Mouse (Mus musculus): ENCODE data around the gene Snx10. TPM values are rescaled to one million over a fixed set of nuclear protein-coding genes. Genes with fewer than 3 reads are reported as not detected.

The Snx10 gene
- polyA plus RNA-seq, 1 experiment from 2014 or later = 15.8 TPM

DNA sequence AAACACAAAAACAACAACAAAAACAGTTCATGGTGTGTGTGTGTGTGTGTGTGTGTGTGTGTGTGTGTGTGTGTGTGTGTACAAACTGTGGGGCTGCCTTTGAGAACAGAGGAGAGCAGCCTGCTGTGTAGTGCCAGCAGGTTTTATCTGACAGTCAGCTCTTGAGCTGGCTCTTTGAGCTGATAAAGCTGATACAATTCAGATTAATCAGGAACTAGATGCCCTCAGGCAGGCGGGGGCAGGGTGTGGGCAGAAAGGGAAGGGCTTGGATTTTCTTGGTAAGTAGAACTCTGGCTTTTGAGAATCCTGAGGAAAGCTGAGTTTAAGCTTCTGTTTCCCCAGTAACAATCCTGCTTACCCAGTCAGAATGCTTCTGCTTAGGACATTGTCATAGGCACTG lies 18.0 kb upstream of the Snx10 start:
- ChIA-PET POLR2A (no interaction called here), CTCF (no interaction called here)
- TF ChIP-seq CTCF (IDR thresholded peaks at IDR 0.05) = no peak
- no peak for ATAC-seq
- DNase-seq (ENCODE audit: low read depth, low spot score) = no peak
- no peaks in the 10 kb centered on the region for H3K27me3 ChIP-seq
- in situ Hi-C loops (cut with MboI; ENCODE audit: low pct_unique_long_range_greater_than_20kb) = no loop called here

DNA sequence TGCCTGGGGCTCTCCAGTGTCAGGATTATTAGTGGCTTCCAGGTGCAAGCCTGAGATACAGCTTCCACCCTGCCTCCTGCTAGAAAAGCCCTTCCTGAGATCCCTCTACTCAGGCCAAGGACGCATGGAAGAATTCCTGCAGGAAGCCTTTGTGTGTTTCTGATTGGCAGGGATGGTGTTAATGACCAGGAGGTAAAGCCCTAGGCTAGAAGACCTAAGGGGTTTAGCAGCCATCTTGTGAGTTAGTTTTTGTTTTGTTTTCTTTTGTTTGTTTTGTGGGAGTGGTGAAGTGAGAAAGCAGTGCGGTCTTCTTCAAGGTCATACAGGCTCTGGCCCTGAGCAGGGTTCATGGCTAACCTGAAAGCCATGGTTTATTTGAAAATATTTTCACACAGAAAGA lies 16.1 kb upstream of the Snx10 start:
- TF ChIP-seq CTCF (IDR thresholded peaks at IDR 0.05) = no peak
- ChIA-PET POLR2A (no interaction called here), CTCF (no interaction called here)
- no peaks in the 10 kb centered on the region for H3K27me3 ChIP-seq
- in situ Hi-C loops (cut with MboI; ENCODE audit: low pct_unique_long_range_greater_than_20kb) = no loop called here
- no peak for DNase-seq (ENCODE audit: low read depth, low spot score)
- no peak for ATAC-seq

DNA sequence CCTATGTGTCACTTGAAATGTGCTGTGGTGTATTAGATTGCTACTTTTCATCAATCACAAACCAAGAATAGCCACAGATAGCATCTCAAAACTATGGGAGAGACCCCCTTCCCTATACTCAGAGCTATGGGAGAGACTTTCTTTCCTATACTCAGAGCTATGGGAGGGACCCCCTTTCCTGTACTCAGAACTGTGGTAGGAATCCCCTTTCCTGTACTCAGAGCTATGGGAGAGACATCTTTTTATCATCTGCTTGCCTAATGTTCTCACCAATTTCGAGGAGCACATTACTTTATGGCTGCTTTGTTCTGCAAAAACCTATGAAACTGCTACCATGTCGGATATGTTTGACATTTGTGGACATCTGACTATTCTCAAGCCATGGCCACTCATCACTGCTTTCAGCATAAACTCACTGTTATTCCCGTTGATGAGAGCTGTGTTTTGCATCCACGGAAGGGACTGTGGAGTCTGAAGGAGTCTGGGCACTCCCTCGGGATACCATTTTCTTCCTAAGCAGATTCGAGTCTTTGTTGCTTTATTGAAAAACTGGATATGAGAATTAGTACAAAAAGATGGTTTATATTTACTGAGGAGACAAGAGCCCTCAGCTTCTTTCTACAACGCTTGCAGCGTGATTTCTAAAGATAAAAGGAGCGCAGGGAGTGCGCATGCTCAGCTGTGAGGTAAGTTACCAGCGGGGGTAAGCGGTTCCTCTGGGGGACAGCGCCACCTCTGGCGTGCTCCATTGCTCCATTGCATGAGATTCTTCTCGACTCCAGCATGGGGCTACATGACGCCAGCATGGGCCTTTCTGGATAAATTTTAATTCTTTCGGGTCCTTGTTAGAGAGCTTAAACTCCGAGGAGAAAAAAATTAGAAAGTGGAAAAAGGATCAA lies 14.7 kb upstream of the Snx10 start:
- no peaks in the 10 kb centered on the region for H3K27me3 ChIP-seq
- ATAC-seq = no peak
- CTCF ChIA-PET = interaction anchor here (0.7 to 1.9 kb wide), 11 partner anchors 13 to 302 kb away, joined by 3 to 6 read pairs (median 3); partner anchors contain the start of genes Hnrnpa2b1 and Snx10
- POLR2A ChIA-PET = interaction anchor here (1.1 to 1.2 kb wide), 2 partner anchors 38 to 40 kb away, joined by 4 to 5 read pairs; partner anchors contain the start of gene Hnrnpa2b1
- TF ChIP-seq CTCF (IDR thresholded peaks at IDR 0.05) = no peak
- no peak for DNase-seq (ENCODE audit: low read depth, low spot score)
- in situ Hi-C loops (cut with MboI; ENCODE audit: low pct_unique_long_range_greater_than_20kb) = no loop called here

DNA sequence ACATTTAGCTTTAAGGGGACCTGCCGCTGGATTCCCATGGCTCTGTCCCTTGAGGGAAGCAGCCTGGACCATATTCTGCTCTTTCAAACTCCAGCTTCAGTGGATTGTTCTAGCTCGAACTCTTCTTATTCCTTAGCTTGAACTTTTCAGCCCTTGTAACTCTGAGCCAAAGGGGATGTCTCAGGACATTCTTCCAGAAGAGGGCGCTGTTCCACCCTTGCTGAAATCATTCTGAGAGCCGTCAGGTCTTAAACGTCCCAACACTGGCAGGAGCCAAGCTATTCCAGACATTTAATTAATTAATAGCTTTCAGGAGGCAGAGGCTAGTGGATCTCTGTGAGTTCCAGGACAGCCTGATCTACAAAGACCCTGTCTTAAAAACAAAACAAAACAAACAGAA lies 13.6 kb upstream of the Snx10 start:
- no peak for ATAC-seq
- POLR2A ChIA-PET = interaction anchor here (1.1 kb wide), 1 partner anchor 39 kb away, joined by 4 read pairs; no protein-coding TSS in a partner anchor

DNA sequence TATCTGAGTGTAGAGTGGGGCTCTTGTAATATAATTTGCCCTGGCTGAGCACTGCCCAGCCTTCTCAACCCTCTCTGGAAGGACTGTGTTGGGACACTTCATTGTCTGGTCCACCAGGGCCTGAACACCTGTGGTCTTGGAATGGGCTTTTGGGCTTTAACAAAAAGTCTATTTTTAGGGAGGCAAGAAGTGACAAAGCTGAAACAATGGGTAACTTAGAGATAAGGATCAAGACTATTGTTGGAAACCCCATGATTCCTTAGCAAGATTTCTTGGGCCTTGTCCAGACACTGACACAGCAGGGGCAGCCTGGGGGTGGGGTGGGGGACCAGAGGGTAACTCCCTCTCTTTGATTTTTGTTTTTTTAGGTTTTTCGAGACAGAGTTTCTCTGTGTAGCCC lies 12.8 kb upstream of the Snx10 start:
- DNase-seq (ENCODE audit: low read depth, low spot score) (no peak), ATAC-seq (no peak)
- POLR2A ChIA-PET = no interaction called here
- in situ Hi-C loops (cut with MboI; ENCODE audit: low pct_unique_long_range_greater_than_20kb) = no loop called here
- H3K27me3 ChIP-seq = no peaks in the 10 kb centered on the region
- CTCF ChIA-PET = no interaction called here
- no peak for TF ChIP-seq CTCF (IDR thresholded peaks at IDR 0.05)

More for the DNA sequence above, 13.6 kb upstream of the Snx10 start:
- no peak for DNase-seq (ENCODE audit: low read depth, low spot score)
- CTCF ChIA-PET = interaction anchor here (0.7 to 1.9 kb wide), 9 partner anchors 13 to 126 kb away, joined by 3 to 6 read pairs (median 3); partner anchors contain the start of genes Hnrnpa2b1 and Snx10
- in situ Hi-C loops (cut with MboI; ENCODE audit: low pct_unique_long_range_greater_than_20kb) = no loop called here
- peak; percentile 39 for TF ChIP-seq CTCF (IDR thresholded peaks at IDR 0.05)
- no peaks in the 10 kb centered on the region for H3K27me3 ChIP-seq

DNA sequence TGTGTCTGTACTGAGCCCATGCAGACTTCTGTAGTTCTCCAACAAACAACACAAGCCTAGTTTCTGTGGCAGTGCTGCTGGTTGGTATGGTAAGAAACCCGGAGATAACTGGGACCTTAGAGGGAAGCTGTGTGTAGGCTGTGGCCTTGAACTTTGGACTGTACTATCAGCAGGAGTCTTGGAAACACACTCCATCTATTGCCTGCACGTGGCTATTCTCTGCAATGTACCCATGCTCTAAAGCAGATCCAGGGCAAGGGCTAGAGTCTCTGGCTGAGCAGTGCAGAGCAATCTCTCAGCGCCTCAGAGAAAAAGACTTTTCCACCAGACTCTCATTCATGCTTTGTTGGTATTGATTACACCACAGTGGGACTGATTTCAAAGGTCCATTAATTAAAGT lies 10.0 kb upstream of the Snx10 start:
- POLR2A ChIA-PET = no interaction called here
- in situ Hi-C loops (cut with MboI; ENCODE audit: low pct_unique_long_range_greater_than_20kb) = no loop called here
- H3K27me3 ChIP-seq = no peaks in the 10 kb centered on the region
- no peak for DNase-seq (ENCODE audit: low read depth, low spot score)
- CTCF ChIA-PET = no interaction called here
- no peak for ATAC-seq
- TF ChIP-seq CTCF (IDR thresholded peaks at IDR 0.05) = no peak

DNA sequence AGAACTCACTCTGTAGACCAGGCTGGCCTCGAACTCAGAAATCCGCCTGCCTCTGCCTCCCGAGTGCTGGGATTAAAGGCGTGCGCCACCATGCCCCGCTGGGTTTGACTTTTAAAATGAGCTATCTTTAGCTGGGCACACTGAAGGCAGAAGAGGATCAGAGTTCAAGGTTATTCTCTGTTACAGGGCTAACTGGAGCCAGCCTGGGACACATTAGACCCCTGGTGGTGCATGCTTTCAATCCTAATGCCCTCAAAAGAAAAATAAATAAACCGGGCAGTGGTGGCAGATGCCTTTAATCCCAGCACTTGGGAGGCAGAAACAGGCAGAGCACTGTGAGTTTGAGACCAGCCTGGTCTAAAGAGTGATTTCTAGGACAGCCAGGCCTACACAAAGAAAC lies 8.8 kb upstream of the Snx10 start:
- ATAC-seq (no peak), DNase-seq (ENCODE audit: low read depth, low spot score) (no peak)
- ChIA-PET CTCF (no interaction called here), POLR2A (no interaction called here)
- no peak for TF ChIP-seq CTCF (IDR thresholded peaks at IDR 0.05)
- in situ Hi-C loops (cut with MboI; ENCODE audit: low pct_unique_long_range_greater_than_20kb) = no loop called here
- no peaks in the 10 kb centered on the region for H3K27me3 ChIP-seq

DNA sequence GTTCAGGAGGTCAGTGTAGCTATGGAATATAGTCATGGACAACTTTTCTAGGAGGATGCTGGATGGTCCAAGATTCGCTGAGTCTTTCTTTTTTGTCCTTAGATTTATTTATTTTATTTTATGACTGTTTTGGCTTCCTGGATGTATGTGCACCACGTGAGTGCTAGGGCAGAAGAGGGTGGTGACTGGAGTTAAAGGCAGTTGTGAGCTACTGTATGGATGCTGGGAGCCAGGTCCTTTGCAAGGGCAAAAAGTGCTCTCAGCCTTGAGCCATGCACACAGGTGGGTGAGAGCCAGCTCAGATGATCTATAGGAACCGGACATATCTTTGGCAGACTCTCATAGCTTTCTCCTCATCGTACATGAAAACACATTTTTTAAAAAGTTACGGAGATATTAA lies 391 bp upstream of the Snx10 start:
- ChIA-PET CTCF (interaction anchor here (1.2 kb wide), 1 partner anchor 14 kb away, joined by 3 read pairs; no protein-coding TSS in a partner anchor), POLR2A (interaction anchor here (0.6 to 0.7 kb wide), 4 partner anchors 21 to 98 kb away, joined by 3 to 6 read pairs (median 4); no protein-coding TSS in a partner anchor)
- ATAC-seq (no peak), DNase-seq (ENCODE audit: low read depth, low spot score) (no peak)
- no peaks in the 10 kb centered on the region for H3K27me3 ChIP-seq
- in situ Hi-C loops (cut with MboI; ENCODE audit: low pct_unique_long_range_greater_than_20kb) = no loop called here
- no peak for TF ChIP-seq CTCF (IDR thresholded peaks at IDR 0.05)

DNA sequence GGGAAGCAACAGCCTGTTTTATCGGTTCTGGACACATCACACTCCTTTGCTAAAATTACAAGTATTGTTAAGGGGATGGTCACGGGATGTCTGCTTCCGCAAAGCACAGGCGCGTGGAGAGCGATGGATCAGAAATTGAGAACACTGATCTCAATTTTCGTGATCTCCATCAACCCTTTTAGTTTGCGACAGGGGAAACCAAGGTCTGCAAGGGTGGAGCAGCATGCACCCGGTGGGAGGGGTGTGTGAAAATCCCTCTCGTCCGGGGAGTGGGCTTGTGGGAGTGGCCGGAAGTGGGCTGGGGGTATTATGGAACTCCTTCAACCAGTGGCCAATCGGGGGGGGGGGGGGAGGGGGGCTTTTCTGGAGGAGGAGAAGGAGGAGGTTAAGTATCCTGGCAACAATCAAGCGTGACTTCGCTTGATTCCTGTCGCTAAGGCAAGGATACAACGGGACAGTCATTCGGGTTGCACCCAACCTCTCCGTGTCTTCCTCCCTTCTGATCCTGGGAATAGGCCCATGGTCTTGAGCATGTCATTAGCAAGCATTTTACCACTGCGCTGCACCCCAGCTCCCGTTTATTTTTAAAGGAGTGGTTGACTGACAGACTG lies 725 bp downstream of the Snx10 start:
- in situ Hi-C loops (cut with MboI; ENCODE audit: low pct_unique_long_range_greater_than_20kb) = no loop called here
- POLR2A ChIA-PET = no interaction called here
- no peaks in the 10 kb centered on the region for H3K27me3 ChIP-seq
- no peak for DNase-seq (ENCODE audit: low read depth, low spot score)
- no peak for TF ChIP-seq CTCF (IDR thresholded peaks at IDR 0.05)
- CTCF ChIA-PET = no interaction called here
- no peak for ATAC-seq

DNA sequence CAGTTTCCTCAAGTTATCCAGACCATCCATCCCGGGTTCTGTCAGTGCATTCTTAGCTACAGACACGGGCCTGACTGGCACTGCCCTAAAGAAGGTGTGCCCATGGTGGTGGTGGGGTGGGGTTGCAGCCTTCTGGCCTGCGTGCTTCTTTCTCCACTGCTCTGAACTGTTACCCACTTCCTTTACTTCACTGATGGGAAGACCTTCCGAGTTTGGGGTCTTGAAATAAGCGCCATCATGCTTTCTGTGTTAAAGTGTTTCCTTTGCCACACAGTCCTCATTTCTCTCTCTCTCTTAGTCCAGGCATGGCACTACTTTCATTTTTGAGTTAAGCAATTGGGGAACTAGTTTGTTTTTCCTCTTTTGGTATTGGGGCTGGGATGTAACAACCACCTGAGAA lies 1.3 kb downstream of the Snx10 start:
- no peaks in the 10 kb centered on the region for H3K27me3 ChIP-seq
- CTCF ChIA-PET = interaction anchor here (0.9 kb wide), 1 partner anchor 141 kb away, joined by 3 read pairs; no protein-coding TSS in a partner anchor
- ATAC-seq (no peak), DNase-seq (ENCODE audit: low read depth, low spot score) (no peak)
- POLR2A ChIA-PET = interaction anchor here (0.6 to 0.7 kb wide), 3 partner anchors 46 to 423 kb away, joined by 3 to 4 read pairs (median 3); no protein-coding TSS in a partner anchor
- in situ Hi-C loops (cut with MboI; ENCODE audit: low pct_unique_long_range_greater_than_20kb) = no loop called here
- no peak for TF ChIP-seq CTCF (IDR thresholded peaks at IDR 0.05)

DNA sequence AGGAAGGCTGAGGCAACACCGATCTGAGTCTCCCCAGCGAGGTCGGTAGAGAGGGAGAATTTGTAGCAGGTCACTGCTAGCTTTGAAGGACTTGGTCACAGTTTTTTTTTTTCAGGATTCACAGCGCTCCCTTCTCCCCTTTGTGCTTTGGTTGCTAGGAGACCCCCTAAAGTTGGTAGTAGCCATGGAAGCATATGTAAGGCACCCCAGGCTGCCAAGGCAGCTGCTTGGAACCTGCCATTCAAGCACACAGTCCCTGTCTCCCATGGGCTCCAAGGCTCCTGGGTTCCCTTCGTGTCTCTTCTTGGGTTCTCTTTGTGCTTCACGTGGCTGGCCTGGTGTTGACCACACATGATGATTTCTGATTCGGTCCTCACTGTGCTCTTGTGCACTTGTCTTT lies 5.8 kb downstream of the Snx10 start:
- DNase-seq (ENCODE audit: low read depth, low spot score) (no peak), ATAC-seq (no peak)
- ChIA-PET CTCF (no interaction called here), POLR2A (interaction anchor here (0.6 kb wide), 1 partner anchor 534 kb away, joined by 3 read pairs; no protein-coding TSS in a partner anchor)
- in situ Hi-C loops (cut with MboI; ENCODE audit: low pct_unique_long_range_greater_than_20kb) = no loop called here
- no peaks in the 10 kb centered on the region for H3K27me3 ChIP-seq
- no peak for TF ChIP-seq CTCF (IDR thresholded peaks at IDR 0.05)
